Mouse (Mus musculus): ENCODE results near the gene Cntn5. TPM values are rescaled to one million over a fixed set of nuclear protein-coding genes. Genes with fewer than 3 reads are reported as not detected.
"Not testable (repeated sequence)": the region's sequence is repeated elsewhere in the genome, so short reads cannot be mapped to it uniquely, and the experiment has no call there.

The Cntn5 gene
- polyA plus RNA-seq, 1 experiment from 2014 or later = 18.7 TPM

- Histone ChIP-seq H3K27ac (no peak overlapping the region), H3K27me3 (replicated peaks) (no peaks in the 10 kb centered on the region), H3K9ac (no peak overlapping the region), H3K4me3 (no peak overlapping the region), H3K4me2 (no peak overlapping the region), H3K4me1 (0 out of 2 replicates have a peak, but pooled peaks cover 2% of the 10 kb centered on the region), H3K36me3 (replicated peaks) (no peaks in the 10 kb centered on the region), H3K9me3 (no peaks in the 10 kb centered on the region)
- ATAC-seq (replicated peaks) = no peak
- WGBS = 71% methylated on average over 5 of the region's 5 CpGs
Observed at GRCm38 (mm10) chr9:10645951-10646350, 258.6 kb downstream of the Cntn5 start.

DNA sequence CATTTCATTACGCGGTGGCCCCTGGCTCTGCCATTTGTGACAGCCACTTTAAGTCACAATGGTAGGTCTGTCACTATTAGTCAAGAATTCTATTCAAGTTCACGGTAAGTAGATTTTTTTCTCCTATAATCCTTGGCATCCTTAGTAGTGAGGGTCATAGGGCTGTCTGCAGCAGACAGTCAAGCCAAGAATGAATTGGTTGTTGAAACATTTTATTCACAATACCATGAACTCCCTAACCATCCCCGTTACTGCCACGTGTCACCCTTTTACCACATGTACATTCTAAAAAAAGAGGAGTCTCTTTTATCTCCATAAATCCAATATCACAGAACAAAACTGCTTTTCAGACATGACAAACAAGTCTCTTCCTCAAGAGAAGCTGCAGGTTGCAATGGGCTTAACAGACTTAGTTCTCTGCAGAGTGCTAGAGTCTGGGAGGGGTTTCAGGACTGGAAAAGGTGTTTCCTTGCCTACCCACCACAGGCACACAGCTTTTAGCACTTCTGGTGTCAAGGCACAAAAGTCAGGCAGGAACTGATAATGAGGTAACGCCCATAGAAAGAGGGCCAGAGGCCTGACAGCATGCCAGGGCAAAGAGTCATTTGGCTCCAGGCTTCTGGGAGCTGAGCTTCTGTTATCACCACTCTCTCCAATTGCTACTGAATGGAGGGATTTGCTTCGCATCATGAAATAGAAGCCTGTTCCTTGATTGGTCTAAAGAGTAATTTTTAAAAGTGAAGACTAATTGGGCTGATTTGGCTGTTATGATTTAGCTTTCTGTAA, 259.3 kb downstream of the Cntn5 start:
- no peak overlapping the region for H3K4me3 ChIP-seq
- no peaks in the 10 kb centered on the region for H3K9me3 ChIP-seq
- no peak overlapping the region for H3K27ac ChIP-seq
- no peaks in the 10 kb centered on the region for H3K27me3 ChIP-seq (replicated peaks)
- no peak overlapping the region for H3K4me2 ChIP-seq
- no peak overlapping the region for H3K9ac ChIP-seq
- 51% methylated on average over 7 of the region's 7 CpGs for WGBS
- 0 out of 2 replicates have a peak, but pooled peaks cover 2% of the 10 kb centered on the region for H3K4me1 ChIP-seq
- ATAC-seq (replicated peaks) = peak; percentile 73; the same call in 1 of the 2 replicates
- no peaks in the 10 kb centered on the region for H3K36me3 ChIP-seq (replicated peaks)

- H3K4me1 ChIP-seq = no peaks in the 10 kb centered on the region
- no peak overlapping the region for H3K4me3 ChIP-seq
- H3K27me3 ChIP-seq (replicated peaks) = no peaks in the 10 kb centered on the region
- 83% methylated on average over 5 of the region's 5 CpGs for WGBS
- no peaks in the 10 kb centered on the region for H3K36me3 ChIP-seq (replicated peaks)
- H3K27ac ChIP-seq = no peak overlapping the region
- ATAC-seq (replicated peaks) = no peak
- no peaks in the 10 kb centered on the region for H3K9me3 ChIP-seq
- no peak overlapping the region for H3K9ac ChIP-seq
- no peak overlapping the region for H3K4me2 ChIP-seq
Observed at GRCm38 (mm10) chr9:10618036-10618435, 286.5 kb downstream of the Cntn5 start.

DNA sequence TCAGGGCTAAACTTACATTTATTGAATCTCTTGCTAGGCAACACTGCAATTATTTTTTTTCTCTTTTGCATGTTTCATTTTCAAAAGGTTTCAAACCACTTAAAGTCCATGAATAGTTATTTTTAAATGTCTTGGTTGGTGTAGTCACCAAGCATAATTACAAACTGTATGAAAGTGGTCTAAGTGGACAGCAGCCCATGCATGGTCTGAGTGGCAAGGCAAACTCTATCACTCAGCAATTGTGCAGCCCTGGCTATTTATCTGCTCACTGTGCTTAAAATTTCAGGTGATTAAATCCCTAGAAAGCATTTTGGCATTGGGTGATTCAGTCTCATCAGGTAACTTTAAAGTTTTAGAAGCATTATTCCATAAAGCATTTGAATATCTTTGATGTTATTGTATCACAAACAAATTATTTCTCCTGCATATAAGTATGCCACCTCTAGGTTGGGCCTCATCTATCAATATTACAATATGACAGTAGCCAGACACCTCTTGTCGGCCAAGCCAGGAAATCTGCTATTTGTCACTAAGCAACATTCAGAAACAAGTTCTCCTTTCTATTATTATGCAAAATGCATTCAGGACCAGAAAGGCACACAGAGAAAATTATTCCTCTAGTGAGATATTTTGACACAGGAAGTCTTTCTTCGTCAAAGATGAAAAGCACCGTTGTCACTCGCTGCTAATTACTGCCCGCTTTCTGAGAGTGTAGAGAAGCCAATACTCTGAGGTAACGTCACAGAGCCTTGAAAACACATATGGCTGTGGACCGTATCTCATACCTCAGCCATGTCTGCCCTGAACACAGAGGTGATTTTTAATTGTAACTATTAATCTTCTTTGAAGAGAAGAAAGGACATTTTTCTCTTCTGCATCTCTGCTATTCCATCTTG, 329.0 kb downstream of the Cntn5 start:
- Histone ChIP-seq H3K9ac (no peak overlapping the region), H3K27me3 (replicated peaks) (no peaks in the 10 kb centered on the region), H3K4me2 (no peak overlapping the region), H3K36me3 (replicated peaks) (no peaks in the 10 kb centered on the region), H3K4me1 (no peaks in the 10 kb centered on the region), H3K27ac (no peak overlapping the region), H3K9me3 (no peaks in the 10 kb centered on the region), H3K4me3 (no peak overlapping the region)
- WGBS = 69% methylated on average over 7 of the region's 7 CpGs
- ATAC-seq (replicated peaks) = 0 out of 2 replicates have a peak, but pooled peaks have one; percentile 45

DNA sequence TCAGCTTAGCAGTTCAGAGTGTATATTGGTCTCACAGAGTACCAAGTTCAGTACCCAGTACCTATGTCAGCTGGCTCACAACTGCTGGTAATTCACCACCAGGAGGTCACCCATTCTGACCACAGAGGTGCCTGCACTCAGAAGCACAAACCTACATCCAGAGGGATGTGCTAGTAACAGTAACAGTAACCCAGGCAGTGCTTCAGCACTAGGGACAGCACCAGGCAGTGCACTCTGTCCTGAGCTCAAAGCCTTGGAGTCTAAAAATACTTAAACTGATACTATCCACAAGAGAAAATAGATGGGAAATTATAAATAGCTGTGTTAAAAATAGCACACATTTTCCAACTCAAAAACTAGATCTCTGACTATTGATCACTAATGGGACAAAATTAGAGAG, 334.7 kb downstream of the Cntn5 start:
- Histone ChIP-seq H3K36me3 (replicated peaks) (no peaks in the 10 kb centered on the region), H3K9ac (no peak overlapping the region), H3K27ac (no peak overlapping the region), H3K4me3 (no peak overlapping the region), H3K27me3 (replicated peaks) (no peaks in the 10 kb centered on the region), H3K9me3 (no peaks in the 10 kb centered on the region), H3K4me1 (no peaks in the 10 kb centered on the region), H3K4me2 (no peak overlapping the region)
- ATAC-seq (replicated peaks) = no peak

- WGBS = 70% methylated on average over 5 of the region's 5 CpGs
- H3K27me3 ChIP-seq (replicated peaks); H3K4me2 ChIP-seq; H3K4me3 ChIP-seq; H3K36me3 ChIP-seq (replicated peaks); ATAC-seq (replicated peaks); H3K9ac ChIP-seq; H3K27ac ChIP-seq; H3K4me1 ChIP-seq; H3K9me3 ChIP-seq: not testable (repeated sequence)
Observed at GRCm38 (mm10) chr9:10540877-10541276, 363.7 kb downstream of the Cntn5 start.

DNA sequence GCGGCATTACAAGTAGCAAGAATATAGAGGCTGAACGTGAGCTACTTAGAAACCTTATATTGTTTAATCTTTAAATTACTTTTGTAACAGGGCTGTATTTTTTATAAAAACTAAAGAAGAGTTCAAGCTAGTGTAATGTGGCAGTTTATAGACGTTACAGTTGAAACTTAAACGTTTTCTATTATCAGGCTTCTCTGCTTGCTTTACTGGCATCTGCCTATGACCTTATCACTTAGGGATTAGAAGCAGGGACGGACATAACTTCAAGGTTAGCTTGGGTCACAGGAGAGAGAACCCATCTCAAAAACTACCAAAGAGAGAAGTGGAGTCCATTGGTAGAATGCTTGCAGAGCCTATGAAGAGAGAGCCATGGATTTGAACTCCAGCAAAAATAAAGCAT, 372.3 kb downstream of the Cntn5 start:
- Histone ChIP-seq H3K36me3 (replicated peaks) (no peaks in the 10 kb centered on the region), H3K4me1 (peaks cover 9% of the 10 kb centered on the region; the same call in 1 of the 2 replicates), H3K4me3 (no peak overlapping the region), H3K27ac (no peak overlapping the region), H3K27me3 (replicated peaks) (no peaks in the 10 kb centered on the region), H3K9ac (no peak overlapping the region), H3K4me2 (no peak overlapping the region), H3K9me3 (no peaks in the 10 kb centered on the region)
- ATAC-seq (replicated peaks) = no peak
- 83% methylated on average over 5 of the region's 5 CpGs for WGBS

- WGBS = 92% methylated on average over 2 of the region's 2 CpGs
- no peak for ATAC-seq (replicated peaks)
Observed at GRCm38 (mm10) chr9:10531087-10531486, 373.5 kb downstream of the Cntn5 start.

DNA sequence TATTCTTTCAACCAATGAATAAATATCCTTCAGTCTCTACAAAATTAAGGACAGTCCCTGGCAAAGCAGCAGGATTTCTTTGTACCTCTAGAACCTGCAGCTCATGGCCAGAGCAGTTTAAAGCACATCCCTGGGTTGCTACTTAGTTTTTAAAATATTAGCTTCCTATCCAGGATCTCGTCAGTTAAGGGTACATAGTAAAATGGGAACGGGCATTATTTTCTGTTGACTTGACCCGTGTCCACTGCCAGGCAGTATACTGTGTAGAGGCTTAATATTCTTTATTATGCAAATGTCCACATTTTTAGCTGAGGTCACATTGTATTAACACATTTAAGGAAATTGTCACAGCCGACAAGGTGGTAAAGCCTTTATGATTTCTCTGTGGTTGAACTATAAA, 375.0 kb downstream of the Cntn5 start:
- no peak overlapping the region for H3K4me2 ChIP-seq
- H3K9me3 ChIP-seq = no peaks in the 10 kb centered on the region
- 31% methylated on average over 4 of the region's 4 CpGs for WGBS
- no peaks in the 10 kb centered on the region for H3K36me3 ChIP-seq (replicated peaks)
- H3K4me1 ChIP-seq = peaks cover 9% of the 10 kb centered on the region; the same call in 1 of the 2 replicates
- H3K9ac ChIP-seq = no peak overlapping the region
- H3K27ac ChIP-seq = no peak overlapping the region
- no peak overlapping the region for H3K4me3 ChIP-seq
- ATAC-seq (replicated peaks) = 0 out of 2 replicates have a peak, but pooled peaks have one; percentile 24
- no peaks in the 10 kb centered on the region for H3K27me3 ChIP-seq (replicated peaks)

More at GRCm38 (mm10) chr9:10531087-10531486, 373.5 kb downstream of the Cntn5 start:
- no peak overlapping the region for H3K4me3 ChIP-seq
- H3K27ac ChIP-seq = no peak overlapping the region
- H3K27me3 ChIP-seq (replicated peaks) = no peaks in the 10 kb centered on the region
- no peaks in the 10 kb centered on the region for H3K36me3 ChIP-seq (replicated peaks)
- H3K9ac ChIP-seq = no peak overlapping the region
- no peaks in the 10 kb centered on the region for H3K9me3 ChIP-seq
- peaks cover 9% of the 10 kb centered on the region; the same call in 1 of the 2 replicates for H3K4me1 ChIP-seq
- no peak overlapping the region for H3K4me2 ChIP-seq

DNA sequence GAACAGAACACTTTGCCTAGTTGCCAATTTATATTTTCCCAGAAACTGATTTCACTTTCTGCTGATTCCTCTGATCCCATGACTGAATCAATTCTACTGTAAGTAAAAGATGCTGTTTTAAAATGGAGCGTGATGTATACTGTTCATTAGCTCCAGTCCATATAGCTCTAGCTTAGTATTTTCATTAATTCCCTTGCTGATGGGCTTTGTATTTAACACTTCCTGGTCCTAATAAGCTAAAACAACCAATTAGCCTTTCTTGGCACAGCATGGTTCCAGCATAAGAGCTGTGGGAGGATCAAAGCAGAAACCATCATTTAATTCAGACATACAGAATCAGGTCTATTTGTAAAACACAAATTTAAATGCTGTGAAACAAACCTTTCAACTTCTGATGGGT, 375.5 kb downstream of the Cntn5 start:
- Histone ChIP-seq H3K27me3 (replicated peaks) (no peaks in the 10 kb centered on the region), H3K36me3 (replicated peaks) (no peaks in the 10 kb centered on the region), H3K4me2 (no peak overlapping the region), H3K4me3 (no peak overlapping the region), H3K9me3 (no peaks in the 10 kb centered on the region), H3K4me1 (peaks cover 9% of the 10 kb centered on the region; the same call in 1 of the 2 replicates), H3K9ac (no peak overlapping the region), H3K27ac (no peak overlapping the region)
- 0 out of 2 replicates have a peak, but pooled peaks have one; percentile 51 for ATAC-seq (replicated peaks)
- 55% methylated on average over 1 of the region's 1 CpGs for WGBS

GRCm38 (mm10) chr9:10528692-10529091, 375.9 kb downstream of the Cntn5 start:
- Histone ChIP-seq H3K36me3 (replicated peaks) (no peaks in the 10 kb centered on the region), H3K4me2 (no peak overlapping the region), H3K4me3 (no peak overlapping the region), H3K9me3 (no peaks in the 10 kb centered on the region), H3K9ac (no peak overlapping the region), H3K27me3 (replicated peaks) (no peaks in the 10 kb centered on the region), H3K4me1 (peaks cover 9% of the 10 kb centered on the region; the same call in 1 of the 2 replicates), H3K27ac (no peak overlapping the region)
- ATAC-seq (replicated peaks) = peak; percentile 41; the same call in 1 of the 2 replicates
- 60% methylated on average over 5 of the region's 5 CpGs for WGBS

Measured in midbrain, embryonic 15.5 days (tissue).